Mouse (Mus musculus): ENCODE measurements around the gene Pibf1.

GRCm38 (mm10) chr14:99104542-99105123, 5.4 kb downstream of the Pibf1 start:
- peak; percentile 90 for TF ChIP-seq MYC (IDR thresholded peaks at IDR 0.05; ENCODE audit: low read depth, low read length)
- 0 out of 2 replicates have a peak, but pooled peaks have one; percentile 39 for TF ChIP-seq MAZ (IDR thresholded peaks at IDR 0.05; ENCODE audit: low read depth, low read length)
- TF ChIP-seq EP300 (IDR thresholded peaks at IDR 0.05; ENCODE audit: low read depth in 1 of 2, low read length in 2 of 2) = peak; percentile 88
